Mouse (Mus musculus): ENCODE measurements around the gene Qk. TPM values are rescaled to one million over a fixed set of nuclear protein-coding genes. Genes with fewer than 3 reads are reported as not detected.

The Qk gene
- polyA plus RNA-seq, 1 experiment: 25.4 TPM

- WGBS: 85% methylated on average over 4 of the region's 4 CpGs
- H3K27ac ChIP-seq (ENCODE audit: control insufficient read depth, insufficient read depth, low read depth, low read length, poor library complexity): no peak overlapping the region
- TF ChIP-seq CTCF (IDR thresholded peaks at IDR 0.05; ENCODE audit: control insufficient read depth, insufficient read depth, low read length) (no peak), POLR2A (IDR thresholded peaks at IDR 0.05; ENCODE audit: borderline replicate concordance, control insufficient read depth, low read depth, low read length) (no peak)
- H3K4me1 ChIP-seq (ENCODE audit: control insufficient read depth, insufficient read depth, low read length): no peaks in the 10 kb centered on the region
- H3K4me3 ChIP-seq (replicated peaks; ENCODE audit: control insufficient read depth, low read depth, low read length): no peak overlapping the region
Observed at GRCm38 (mm10) chr17:10321754-10322153, 2.1 kb upstream of the Qk start.

GRCm38 (mm10) chr17:10321092-10321491 is 1.4 kb upstream of the Qk start:
- Histone ChIP-seq H3K4me1 (ENCODE audit: control insufficient read depth, insufficient read depth, low read length) (no peaks in the 10 kb centered on the region), H3K27ac (ENCODE audit: control insufficient read depth, insufficient read depth, low read depth, low read length, poor library complexity) (no peak overlapping the region), H3K4me3 (replicated peaks; ENCODE audit: control insufficient read depth, low read depth, low read length) (no peak overlapping the region)
- TF ChIP-seq POLR2A (IDR thresholded peaks at IDR 0.05; ENCODE audit: borderline replicate concordance, control insufficient read depth, low read depth, low read length): no peak
- no peak for TF ChIP-seq CTCF (IDR thresholded peaks at IDR 0.05; ENCODE audit: control insufficient read depth, insufficient read depth, low read length)
- 30% methylated on average over 1 of the region's 1 CpGs for WGBS

GRCm38 (mm10) chr17:10320456-10320790 is 769 bp upstream of the Qk start:
- peak overlapping the region; percentile 84 for H3K4me3 ChIP-seq (replicated peaks; ENCODE audit: control insufficient read depth, low read depth, low read length)
- no peak for TF ChIP-seq POLR2A (IDR thresholded peaks at IDR 0.05; ENCODE audit: borderline replicate concordance, control insufficient read depth, low read depth, low read length)
- no peak for TF ChIP-seq CTCF (IDR thresholded peaks at IDR 0.05; ENCODE audit: control insufficient read depth, insufficient read depth, low read length)
- 16% methylated on average over 10 of the region's 10 CpGs for WGBS
- H3K27ac ChIP-seq (ENCODE audit: control insufficient read depth, insufficient read depth, low read depth, low read length, poor library complexity): no peak overlapping the region; the same call in 1 of the 2 replicates
- no peaks in the 10 kb centered on the region for H3K4me1 ChIP-seq (ENCODE audit: control insufficient read depth, insufficient read depth, low read length)

GRCm38 (mm10) chr17:10319431-10319684 is 296 bp downstream of the Qk start:
- Histone ChIP-seq H3K4me1 (ENCODE audit: control insufficient read depth, insufficient read depth, low read length) (no peaks in the 10 kb centered on the region), H3K4me3 (replicated peaks; ENCODE audit: control insufficient read depth, low read depth, low read length) (peak overlapping the region; percentile 84), H3K27ac (ENCODE audit: control insufficient read depth, insufficient read depth, low read depth, low read length, poor library complexity) (peak overlapping the region; percentile 89)
- TF ChIP-seq POLR2A (IDR thresholded peaks at IDR 0.05; ENCODE audit: borderline replicate concordance, control insufficient read depth, low read depth, low read length) (no peak), CTCF (IDR thresholded peaks at IDR 0.05; ENCODE audit: control insufficient read depth, insufficient read depth, low read length) (no peak)
- 16% methylated on average over 46 of the region's 46 CpGs for WGBS

GRCm38 (mm10) chr17:10318561-10319430 is 858 bp downstream of the Qk start:
- Histone ChIP-seq H3K27ac (ENCODE audit: control insufficient read depth, insufficient read depth, low read depth, low read length, poor library complexity) (peak overlapping the region; percentile 89), H3K4me3 (replicated peaks; ENCODE audit: control insufficient read depth, low read depth, low read length) (peak overlapping the region; percentile 94), H3K4me1 (ENCODE audit: control insufficient read depth, insufficient read depth, low read length) (no peaks in the 10 kb centered on the region)
- TF ChIP-seq POLR2A (IDR thresholded peaks at IDR 0.05; ENCODE audit: borderline replicate concordance, control insufficient read depth, low read depth, low read length) (peak; percentile 81; the same call in 1 of the 2 replicates), CTCF (IDR thresholded peaks at IDR 0.05; ENCODE audit: control insufficient read depth, insufficient read depth, low read length) (no peak)
- 16% methylated on average over 132 of the region's 153 CpGs for WGBS

- 1% methylated on average over 46 of the region's 46 CpGs for WGBS
- no peak for TF ChIP-seq CTCF (IDR thresholded peaks at IDR 0.05; ENCODE audit: control insufficient read depth, insufficient read depth, low read length)
- peak; percentile 41; the same call in 1 of the 2 replicates for TF ChIP-seq POLR2A (IDR thresholded peaks at IDR 0.05; ENCODE audit: borderline replicate concordance, control insufficient read depth, low read depth, low read length)
- Histone ChIP-seq H3K4me3 (replicated peaks; ENCODE audit: control insufficient read depth, low read depth, low read length) (peak overlapping the region; percentile 69), H3K27ac (ENCODE audit: control insufficient read depth, insufficient read depth, low read depth, low read length, poor library complexity) (peak overlapping the region; percentile 89), H3K4me1 (ENCODE audit: control insufficient read depth, insufficient read depth, low read length) (no peaks in the 10 kb centered on the region)
Observed at GRCm38 (mm10) chr17:10317981-10318551, 1.6 kb downstream of the Qk start.

GRCm38 (mm10) chr17:10317186-10317585 is 2.5 kb downstream of the Qk start:
- TF ChIP-seq CTCF (IDR thresholded peaks at IDR 0.05; ENCODE audit: control insufficient read depth, insufficient read depth, low read length) (no peak), POLR2A (IDR thresholded peaks at IDR 0.05; ENCODE audit: borderline replicate concordance, control insufficient read depth, low read depth, low read length) (no peak)
- Histone ChIP-seq H3K27ac (ENCODE audit: control insufficient read depth, insufficient read depth, low read depth, low read length, poor library complexity) (no peak overlapping the region), H3K4me3 (replicated peaks; ENCODE audit: control insufficient read depth, low read depth, low read length) (peak overlapping the region; percentile 62), H3K4me1 (ENCODE audit: control insufficient read depth, insufficient read depth, low read length) (peaks cover 1% of the 10 kb centered on the region; the same call in 1 of the 2 replicates)
- 3% methylated on average over 4 of the region's 4 CpGs for WGBS

GRCm38 (mm10) chr17:10316446-10316845 is 3.2 kb downstream of the Qk start:
- no peak overlapping the region for H3K27ac ChIP-seq (ENCODE audit: control insufficient read depth, insufficient read depth, low read depth, low read length, poor library complexity)
- TF ChIP-seq POLR2A (IDR thresholded peaks at IDR 0.05; ENCODE audit: borderline replicate concordance, control insufficient read depth, low read depth, low read length) (no peak), CTCF (IDR thresholded peaks at IDR 0.05; ENCODE audit: control insufficient read depth, insufficient read depth, low read length) (no peak)
- WGBS: 5% methylated on average over 1 of the region's 1 CpGs
- peaks cover 1% of the 10 kb centered on the region; the same call in 1 of the 2 replicates for H3K4me1 ChIP-seq (ENCODE audit: control insufficient read depth, insufficient read depth, low read length)
- H3K4me3 ChIP-seq (replicated peaks; ENCODE audit: control insufficient read depth, low read depth, low read length): no peak overlapping the region
